Mouse (Mus musculus) urinary bladder, postnatal 0 days (tissue): ENCODE measurements around the gene Eri3. TPM values are rescaled to one million over a fixed set of nuclear protein-coding genes. Genes with fewer than 3 reads are reported as not detected.

Experiments used
- microRNA-seq: library from miRNA; unstranded; fragments of <30 nt; microRNA quantifications from one replicate; pipeline ENCODE4, GENCODE M21; 2016
- polyA plus RNA-seq: library from polyadenylated mRNA; unstranded; fragments of >200 nt; fragmentation: Nextera tagmentation; extraction: Ambion mirVana; gene quantifications from 2 replicates; pipeline ENCODE4 v1.2.1, GENCODE M21; 2015

The Eri3 gene
- polyA plus RNA-seq, result 97.8 and 105 TPM in 2 replicates

DNA sequence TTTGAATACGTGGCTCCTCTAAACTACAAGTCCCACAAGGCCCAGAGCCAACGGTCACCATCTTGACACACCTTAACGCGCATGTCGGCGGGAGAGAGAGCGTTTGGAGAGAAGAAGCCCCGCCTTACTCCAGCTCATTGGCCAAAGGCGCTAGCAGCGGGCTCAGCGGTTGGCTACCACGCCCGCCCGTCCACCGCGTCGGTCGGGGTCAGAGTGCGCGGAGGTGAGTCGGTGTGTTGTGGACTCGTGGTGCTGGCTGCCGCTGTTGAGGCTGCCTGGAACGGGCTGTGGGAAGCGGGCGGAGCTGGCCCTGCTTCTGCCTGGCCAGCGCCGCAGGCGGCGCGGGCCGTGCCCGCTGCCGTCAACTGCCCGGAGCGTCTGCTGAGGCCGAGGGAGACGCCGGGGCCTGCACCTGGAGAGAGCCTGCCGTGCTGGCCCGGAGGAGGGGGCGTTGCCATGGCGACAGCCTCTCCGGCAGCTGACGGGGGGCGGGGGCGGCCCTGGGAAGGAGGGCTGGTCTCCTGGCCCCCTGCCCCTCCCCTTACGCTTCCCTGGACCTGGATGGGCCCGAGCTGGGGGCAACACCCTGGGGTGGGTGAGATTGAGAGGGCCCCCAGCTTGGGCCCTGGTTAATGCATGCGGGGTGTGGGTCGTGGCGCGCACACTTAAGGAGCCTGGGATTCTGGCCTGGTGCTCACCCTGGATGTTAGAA lies at the start of gene Eri3:
TSS of gene Eri3 (plus strand) at position 226 of the 712 bp plus-strand sequence.

DNA sequence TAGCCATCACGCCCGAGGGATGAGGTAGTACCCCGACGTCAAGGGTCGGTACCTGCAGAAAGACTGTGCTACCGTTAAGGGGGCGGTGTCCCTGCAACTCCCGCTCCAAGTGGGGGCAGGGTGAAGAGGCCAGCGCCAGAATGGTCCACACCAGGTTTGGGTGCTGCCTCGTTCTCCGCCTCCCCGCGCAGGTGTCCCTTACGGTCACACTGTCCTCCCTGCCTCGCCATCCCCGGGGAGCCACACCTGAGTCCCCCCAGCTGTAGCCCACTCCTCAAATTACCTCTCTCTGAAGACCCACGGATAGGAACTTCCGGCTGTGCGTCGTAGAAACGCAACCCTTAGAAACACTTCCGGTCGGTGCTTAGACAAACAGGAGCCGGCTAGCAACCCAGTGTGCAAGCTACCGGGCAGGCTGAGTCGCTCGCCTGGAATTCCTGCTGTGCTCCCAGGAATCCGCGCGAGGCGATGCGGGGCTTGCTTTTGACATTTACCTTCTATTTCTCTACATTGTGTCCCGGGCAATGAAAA lies 131.8 kb downstream of the Eri3 start, which contains the start of gene Dmap1:
TSS of gene Dmap1 (minus strand) at position 343 of the 531 bp plus-strand sequence.

Small RNA genes within 50 kb of the gene (microRNA-seq; reads per million reads assigned to microRNA genes)
- not detected for gene Gm25559

Other genes with a start within 250 kb of the Eri3 start
- gene Rnf220, start 53.3 kb upstream of the Eri3 start, polyA plus RNA-seq, result 36.8 and 46.4 TPM in 2 replicates
- gene Dmap1, start 131.9 kb downstream of the Eri3 start, polyA plus RNA-seq, result 30.1 and 31.2 TPM in 2 replicates
- gene Gm12845, start 174.0 kb downstream of the Eri3 start, polyA plus RNA-seq, result not detected in 2 replicates
- not detected in 2 replicates for gene Klf17, start 215.3 kb downstream of the Eri3 start, polyA plus RNA-seq